Mouse (Mus musculus): ENCODE measurements around the gene Tmtc1. TPM values are rescaled to one million over a fixed set of nuclear protein-coding genes. Genes with fewer than 3 reads are reported as not detected.
A peak's percentile ranks its signal among the peaks of the same experiment; 100 is the strongest.

Gene Tmtc1
- polyA plus RNA-seq, 2 experiments from 2014 or later = 0.08 TPM; not detected in 1

DNA sequence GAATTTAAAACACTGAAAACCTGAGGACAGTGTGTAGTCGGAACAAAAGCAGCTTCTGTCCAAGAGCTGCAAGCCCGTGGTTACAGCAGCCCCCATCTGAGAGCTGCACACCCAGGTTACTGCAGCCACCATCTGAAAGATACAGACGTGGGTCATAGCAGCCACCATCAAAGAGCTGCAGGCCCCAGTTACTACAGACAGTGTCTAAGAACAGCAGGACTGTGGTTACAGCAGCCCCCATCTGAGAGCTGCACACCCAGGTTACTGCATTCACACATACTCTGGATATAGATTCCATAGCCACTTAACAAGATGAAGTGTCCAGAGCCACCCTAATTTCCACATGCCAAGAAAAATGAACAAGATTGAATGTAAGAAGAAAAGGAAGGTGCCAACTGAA, 216.6 kb downstream of the Tmtc1 start:
- no peak for ATAC-seq

DNA sequence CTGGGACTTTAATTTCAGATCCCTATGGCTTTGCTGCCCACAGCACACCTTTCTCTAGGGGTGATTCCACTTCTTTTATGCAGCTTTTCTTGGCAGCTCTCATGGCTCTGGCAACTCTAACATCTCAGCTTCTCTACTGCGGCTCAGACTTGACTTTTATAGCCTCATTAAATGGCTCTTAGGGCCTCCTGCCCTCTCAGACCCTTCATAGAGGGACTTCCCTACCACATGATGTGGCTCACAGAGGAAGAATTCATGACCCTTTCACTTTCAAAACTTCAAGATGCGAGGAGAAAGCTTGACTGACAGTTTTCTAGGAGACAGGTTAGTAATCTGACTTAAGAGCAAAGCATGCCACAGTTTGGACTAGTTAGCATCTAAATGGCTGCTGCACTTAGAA, 221.5 kb downstream of the Tmtc1 start:
- no peak for ATAC-seq

DNA sequence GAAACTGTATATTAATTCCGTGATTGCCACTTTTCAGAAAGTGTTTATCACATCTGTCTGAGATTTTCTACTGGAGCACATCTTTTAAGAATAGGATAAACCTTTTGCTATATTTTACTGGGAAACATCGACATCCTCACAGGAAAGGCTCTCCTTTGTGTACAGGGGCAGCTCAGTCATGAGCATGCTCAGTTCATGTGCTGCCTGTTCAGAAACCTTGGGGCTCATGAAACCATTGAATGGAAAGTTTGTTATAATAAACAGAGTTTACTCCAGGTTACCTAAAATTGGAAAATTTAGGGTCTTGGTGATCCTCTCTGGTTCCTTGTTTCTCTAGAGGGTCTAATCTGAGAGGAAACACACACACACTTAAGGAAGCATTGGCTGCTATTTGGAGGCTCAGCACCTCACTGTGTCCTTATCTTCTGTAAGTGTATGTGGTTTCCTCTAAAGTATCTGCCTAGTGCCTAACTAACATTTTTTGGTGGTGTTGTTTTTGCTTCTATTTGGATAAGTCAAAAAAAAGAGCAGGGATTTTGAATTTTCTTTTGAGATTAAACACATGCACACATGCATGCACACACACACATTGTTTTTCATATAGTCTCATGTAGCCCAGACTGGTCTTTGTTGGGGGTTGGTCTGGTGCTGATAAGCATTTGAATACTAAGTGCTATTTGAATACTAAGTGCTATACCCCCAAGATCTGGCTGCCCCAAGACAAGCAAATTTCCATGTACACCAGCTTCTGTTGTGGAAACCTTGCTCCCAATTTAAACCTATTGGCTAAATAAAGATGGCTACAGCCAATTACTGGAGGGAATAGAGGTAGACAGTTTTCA, 225.7 kb downstream of the Tmtc1 start:
- no peak for ATAC-seq

DNA sequence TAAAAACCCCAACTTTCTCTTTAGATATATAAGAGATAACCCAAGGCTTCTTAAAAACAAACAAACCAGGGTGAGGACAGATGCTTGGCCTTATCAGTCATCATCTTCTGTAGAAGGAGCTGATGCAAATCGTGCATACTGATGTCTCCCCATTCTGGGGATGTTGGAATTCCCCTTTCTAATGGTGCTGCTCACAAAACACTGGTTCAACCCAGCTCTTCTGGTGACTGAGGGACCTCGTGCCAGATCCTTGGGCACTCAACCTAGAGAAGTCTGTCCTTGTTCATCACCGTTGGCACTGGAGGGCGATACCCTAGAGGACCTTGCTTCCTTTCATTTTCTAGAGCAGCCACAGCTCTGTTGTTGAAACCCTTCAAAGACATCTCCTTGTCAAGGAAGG, 227.4 kb downstream of the Tmtc1 start:
- ATAC-seq = no peak

DNA sequence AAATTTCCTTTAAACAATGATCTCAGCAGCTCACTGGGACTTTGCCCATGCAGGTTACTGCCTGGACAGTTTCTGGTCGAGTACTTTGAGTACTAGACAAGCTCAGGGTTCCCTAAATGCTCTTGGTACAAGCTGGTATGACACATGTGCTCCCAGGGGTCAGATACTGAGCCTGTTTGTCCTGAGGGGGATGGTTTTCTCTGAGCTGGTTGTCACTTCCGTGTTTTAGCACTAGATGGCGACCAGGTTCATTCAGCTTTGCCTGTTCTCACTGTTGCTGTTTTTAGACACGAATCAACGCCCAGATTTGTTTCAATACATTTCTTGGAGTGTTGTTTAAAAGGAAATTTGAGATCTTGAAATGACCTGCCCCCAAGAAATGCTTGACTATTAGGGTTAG, 229.4 kb downstream of the Tmtc1 start:
- no peak for ATAC-seq

DNA sequence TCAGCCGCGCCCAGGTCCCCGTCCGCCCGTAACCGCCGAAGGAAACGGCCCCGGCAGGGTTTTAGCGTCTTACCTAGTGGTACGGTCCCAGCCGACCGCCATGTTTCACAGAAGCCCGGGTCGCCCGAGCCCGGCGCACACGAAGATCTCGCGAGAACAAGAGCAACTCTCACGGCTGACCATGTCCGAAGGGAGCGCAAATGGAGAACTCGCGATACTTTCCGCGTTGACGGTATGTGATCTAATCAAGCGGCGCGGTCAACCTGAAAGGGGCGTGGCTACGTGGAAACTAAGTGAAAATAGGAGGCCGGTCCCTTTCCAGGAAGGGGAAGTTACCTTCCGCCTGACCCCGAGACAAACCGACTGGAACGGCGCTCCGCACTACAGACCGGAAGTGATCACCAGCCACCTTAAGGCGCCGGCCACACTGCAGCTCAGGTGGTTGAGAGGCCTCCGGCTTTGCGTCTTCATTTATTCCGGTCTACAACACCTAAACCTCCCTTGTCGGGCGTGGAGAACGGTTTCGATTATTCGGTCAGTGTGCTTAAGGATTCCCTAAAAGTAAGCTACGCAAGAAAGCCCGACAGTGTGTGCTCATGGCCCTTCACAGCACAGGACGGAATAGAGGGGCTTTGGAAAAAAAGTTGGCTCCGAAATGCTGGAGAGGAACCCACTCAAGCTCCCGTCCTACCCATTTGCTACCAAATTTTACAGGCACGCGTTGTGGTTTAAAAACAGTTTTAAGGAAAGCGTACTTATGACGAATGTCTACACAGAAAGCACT, 232.1 kb downstream of the Tmtc1 start, which contains the start of gene Ergic2:
Gene Ergic2, minus strand, starts transcription at position 478 of the 784 bp plus-strand sequence.
- peak; percentile 87 for ATAC-seq

DNA sequence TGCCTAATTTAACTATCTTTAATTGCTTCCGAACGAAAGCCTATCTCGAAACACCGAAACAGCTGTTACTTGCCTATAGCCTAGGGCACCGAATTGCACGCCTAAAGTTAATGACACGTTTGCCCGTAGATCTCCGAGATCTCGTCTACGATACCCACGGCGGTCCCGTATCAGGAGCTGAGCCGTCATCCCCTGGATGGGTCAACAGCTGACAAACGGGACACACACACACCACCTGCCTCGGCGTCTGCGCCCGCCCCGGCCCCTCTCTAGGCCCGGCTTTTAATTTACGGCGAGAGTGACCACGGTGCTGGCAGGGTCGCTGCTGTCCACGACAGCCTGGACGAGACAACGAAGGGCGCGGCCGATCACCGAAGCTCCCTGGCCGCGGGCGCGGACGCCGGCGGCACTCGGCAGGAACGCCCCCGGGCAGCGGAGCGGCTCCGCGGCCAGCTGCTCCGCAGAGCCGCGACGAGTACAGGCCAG, 232.8 kb downstream of the Tmtc1 start:
- ATAC-seq = peak; percentile 3

DNA sequence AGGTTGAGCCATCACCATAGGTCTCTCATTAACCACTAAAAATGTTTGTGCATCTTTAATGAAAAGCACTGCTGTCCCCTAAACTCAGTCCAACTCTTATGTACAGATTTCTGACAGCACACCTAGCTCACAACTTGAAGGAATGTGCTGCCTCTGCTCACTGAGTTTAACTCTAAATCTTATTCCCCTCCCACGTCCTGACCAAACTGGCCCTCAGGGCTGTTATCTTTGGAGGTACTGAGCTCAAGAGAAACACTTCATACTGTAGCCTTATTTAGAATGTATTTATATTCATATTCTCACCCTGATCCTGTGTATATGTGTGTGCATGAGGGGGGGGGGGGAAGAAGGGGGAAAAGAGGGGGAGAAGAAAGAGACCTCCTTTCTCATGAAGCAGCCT, 236.7 kb downstream of the Tmtc1 start:
- no peak for ATAC-seq

DNA sequence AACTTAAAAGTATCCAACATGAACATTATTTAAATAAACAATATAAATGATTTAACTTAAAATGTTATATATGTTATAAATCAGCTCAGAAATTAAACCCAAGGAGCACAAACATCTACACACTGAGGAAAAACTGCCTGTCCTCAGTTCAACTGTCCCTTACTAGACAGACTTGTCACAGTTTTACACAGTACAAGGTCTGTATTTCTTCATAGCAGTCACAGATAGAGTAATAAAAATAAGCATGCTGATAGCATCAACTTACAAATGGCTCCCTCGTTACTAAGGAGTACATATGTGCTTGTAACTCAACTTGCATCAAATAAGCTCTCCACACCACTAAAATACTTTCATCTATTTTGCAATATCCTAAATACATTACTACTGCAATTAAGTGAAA, 239.1 kb downstream of the Tmtc1 start:
- no peak for ATAC-seq

DNA sequence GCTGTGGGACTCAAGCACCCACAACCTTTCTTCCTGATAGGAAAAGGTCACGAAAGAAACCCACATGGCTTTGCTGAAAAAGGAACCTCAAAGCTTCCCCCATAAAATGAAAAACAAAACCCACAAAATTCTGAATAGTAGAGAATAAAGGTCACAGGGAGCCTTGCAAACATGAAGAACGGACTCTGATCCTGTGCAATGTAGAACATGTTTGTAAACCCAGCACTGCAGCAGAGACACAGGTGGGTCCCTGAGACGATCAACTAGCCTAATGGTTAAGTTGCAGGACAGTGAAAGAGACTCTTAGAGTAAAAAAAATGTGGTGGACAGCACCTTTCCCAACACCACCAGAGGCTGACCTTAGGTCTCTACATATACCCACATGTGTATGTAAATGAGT, 244.5 kb downstream of the Tmtc1 start:
- no peak for ATAC-seq

DNA sequence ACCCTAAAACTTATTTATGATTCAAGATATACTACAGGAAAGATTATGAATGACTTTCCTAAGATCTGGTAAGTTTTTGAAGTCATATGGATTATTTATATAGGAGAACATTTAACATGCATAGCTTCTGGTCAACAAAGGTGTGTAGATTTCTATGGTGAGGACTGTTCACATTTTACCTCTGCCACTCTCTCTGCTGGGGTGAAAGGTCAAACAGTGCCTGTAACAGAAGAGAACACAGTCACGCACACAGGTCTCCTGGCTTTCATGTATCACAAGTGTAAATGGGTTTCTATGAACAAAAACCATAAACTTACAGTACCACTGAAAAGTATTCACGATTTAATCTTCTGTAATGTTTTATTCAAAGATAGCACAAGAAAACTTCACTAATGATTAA, 245.0 kb downstream of the Tmtc1 start:
- no peak for ATAC-seq

DNA sequence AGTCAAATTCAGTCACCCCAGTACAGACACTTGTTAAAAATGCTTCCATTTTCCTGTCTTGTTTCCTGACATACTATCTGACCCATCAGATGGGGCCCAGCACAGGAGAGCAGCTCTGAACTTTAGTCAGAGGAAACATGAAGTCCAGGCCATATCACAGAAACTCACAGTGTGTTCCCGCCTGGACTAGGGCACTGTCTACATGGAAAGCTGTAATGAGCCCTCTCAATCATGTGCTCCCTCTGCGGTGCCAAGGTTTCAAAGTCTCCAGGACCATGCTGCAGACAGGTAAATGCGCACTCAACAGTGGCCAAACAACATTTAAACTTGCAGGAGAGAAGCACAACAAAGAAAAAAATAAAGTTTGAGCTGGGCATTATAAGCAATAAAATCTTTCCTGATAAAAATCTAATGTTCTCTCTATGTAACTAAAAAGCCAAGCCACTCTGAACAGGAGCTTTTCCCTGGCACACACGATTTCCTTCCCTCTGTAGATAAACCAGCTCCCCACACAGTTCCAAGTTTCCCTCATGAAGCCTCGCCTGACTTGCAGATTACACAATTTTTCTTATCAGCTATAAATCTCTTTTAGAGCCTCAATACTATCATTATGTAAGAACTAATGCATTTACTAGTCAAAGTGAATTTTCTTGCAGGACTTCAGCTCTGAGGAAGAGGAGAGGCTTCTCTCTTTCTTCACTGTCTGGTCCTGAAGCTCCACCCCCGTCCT, 250.1 kb downstream of the Tmtc1 start:
- ATAC-seq = no peak

DNA sequence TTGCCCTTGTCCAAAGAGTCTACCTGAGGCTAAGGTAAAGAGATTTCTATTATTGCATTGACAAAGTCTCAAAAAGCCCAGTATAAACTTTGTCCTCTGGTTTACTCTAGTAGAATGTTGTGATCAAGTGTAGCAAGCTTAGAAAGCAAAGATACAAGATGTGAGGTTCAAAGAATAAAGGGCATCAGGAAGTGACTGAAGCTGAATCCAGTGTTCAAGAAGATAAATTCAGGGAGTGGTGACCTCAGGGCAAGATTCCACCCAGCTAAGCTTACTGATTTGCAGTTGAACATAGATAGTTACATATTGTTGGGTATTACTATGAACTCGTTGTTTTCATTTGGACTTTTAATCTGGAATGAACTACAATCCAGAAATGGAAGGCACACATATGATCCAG, 258.5 kb downstream of the Tmtc1 start:
- no peak for ATAC-seq

Other genes with a start within 250 kb of the Tmtc1 start
- gene Ergic2, start 232.0 kb downstream of the Tmtc1 start, polyA plus RNA-seq (2017; shearing (Covaris generic)) = 100 to 1,000 TPM; 168 to 171 TPM

Measured in activated CD4-positive, CD25-positive, alpha-beta regulatory T cell, adult 4 months (primary cell).